Mouse (Mus musculus) CD4-positive naive resting alpha-beta T cell, adult 57 days (primary cell): Measurements from ENCODE around the gene Hsph1. TPM values are rescaled to one million over a fixed set of nuclear protein-coding genes. Genes with fewer than 3 reads are reported as not detected.

Experiments used
- total RNA-seq: library from RNA; stranded (reverse); gene quantifications from one replicate; pipeline ENCODE4 v1.2.4, GENCODE M21; 2023

The Hsph1 gene
- total RNA-seq = 229 TPM

GRCm38 (mm10) chr5:149636075-149636920 is at the start of gene Hsph1:
Hsph1 (minus strand) TSS chr5:149636376.

GRCm38 (mm10) chr5:149678100-149678989 is 42.2 kb upstream of the Hsph1 start, which contains the start of gene B3glct:
B3glct (plus strand) TSS chr5:149678230.

Other genes starting within 250 kb of the Hsph1 start
- gene Medag, start 224.6 kb downstream of the Hsph1 start, total RNA-seq = 0.65 TPM
- gene Tex26, start 196.7 kb downstream of the Hsph1 start, total RNA-seq = not detected
- gene Wdr95, start 107.7 kb downstream of the Hsph1 start, total RNA-seq = not detected
- gene B3glct, start 41.9 kb upstream of the Hsph1 start, total RNA-seq = 3.9 TPM